Mouse (Mus musculus) small intestine, adult 2 months (tissue): ENCODE data around the gene Slc22a5.

Experiments
- CTCF ChIP-seq: fragments of 200-500 bp; IDR thresholded peaks from 2 replicates; pipeline ENCODE4 v1.5.1; 2012; ENCODE audit warnings: low read depth, mild to moderate bottlenecking, control low read depth, inconsistent platforms, low read length, moderate library complexity, mixed read lengths; ENCODE audit not compliant: insufficient replicate concordance, insufficient read length; ENCODE audit errors: extremely low read depth
- POLR2A ChIP-seq: fragments of 200-500 bp; IDR thresholded peaks from 2 replicates; pipeline ENCODE4 v1.6.1; 2012; ENCODE audit warnings: low read depth, mild to moderate bottlenecking, control low read depth, inconsistent platforms, low read length, moderate library complexity

GRCm38 (mm10) chr11:53821230-53821944 lies 70.1 kb downstream of the Slc22a5 start:
- no peak for TF ChIP-seq CTCF
- TF ChIP-seq POLR2A, result no peak
